Mouse (Mus musculus) intestine, embryonic 15.5 days (tissue): ENCODE results near the gene Fgf5. TPM values are rescaled to one million over a fixed set of nuclear protein-coding genes. Genes with fewer than 3 reads are reported as not detected.

Experiments used
- ATAC-seq: fragments of 200-750 bp; cut with Nextera tagmentation; 2 replicates; pipeline ENCODE4 v1.8.0; 2017; ENCODE audit warnings: moderate TSS enrichment, moderate library complexity
- H3K27ac ChIP-seq: fragments of 300-500 bp; sonication (generic); 2 replicates; pipeline ENCODE4 v1.5.1; 2015; ENCODE audit warnings: mild to moderate bottlenecking, inconsistent platforms
- H3K27me3 ChIP-seq: fragments of 300-500 bp; sonication (generic); replicated peaks from 2 replicates; pipeline ENCODE4 v1.6.1; 2015; ENCODE audit warnings: inconsistent platforms
- H3K36me3 ChIP-seq: fragments of 300-500 bp; sonication (generic); 2 replicates; pipeline ENCODE4 v1.6.1; 2015; ENCODE audit warnings: inconsistent platforms
- H3K4me1 ChIP-seq: fragments of 300-500 bp; sonication (generic); replicated peaks from 2 replicates; pipeline ENCODE4 v1.6.1; 2015; ENCODE audit warnings: inconsistent platforms
- H3K4me2 ChIP-seq: fragments of 300-500 bp; sonication (generic); replicated peaks from 2 replicates; pipeline ENCODE4 v1.6.1; 2015; ENCODE audit warnings: mild to moderate bottlenecking, inconsistent platforms
- H3K4me3 ChIP-seq: fragments of 300-500 bp; sonication (generic); replicated peaks from 2 replicates; pipeline ENCODE4 v1.5.1; 2015; ENCODE audit warnings: inconsistent platforms
- H3K9ac ChIP-seq: fragments of 300-500 bp; sonication (generic); 2 replicates; pipeline ENCODE4 v1.6.1; 2015; ENCODE audit warnings: inconsistent platforms
- H3K9me3 ChIP-seq: fragments of 300-500 bp; sonication (generic); 2 replicates; pipeline ENCODE4 v1.6.1; 2016; ENCODE audit warnings: inconsistent platforms
- WGBS: fragments of 180-500 bp; shearing (Covaris S2); methylation state at CpG from one replicate; pipeline ENCODE4 v1.1.7; 2015; 5-methylcytosine and 5-hydroxymethylcytosine counted together
- polyA plus RNA-seq: library from polyadenylated mRNA; unstranded; fragments of >200 nt; fragmentation: Nextera tagmentation; extraction: Ambion mirVana; gene quantifications from 2 replicates; pipeline ENCODE4 v1.2.1, GENCODE M21; 2015

Fgf5 gene
- polyA plus RNA-seq = 0.77 and 1.2 TPM in 2 replicates

GRCm38 (mm10) chr5:98253838-98254821 is at the start of gene Fgf5:
Fgf5 (plus strand) TSS chr5:98254184.
- H3K4me3 ChIP-seq = peak within 1 kb of the TSS; percentile 57
- under 1% methylated on average over 80 of the region's 80 CpGs for WGBS
- H3K4me1 ChIP-seq = peaks cover 15% of the 10 kb centered on the region
- peak within 1 kb of the TSS; percentile 54 for H3K9ac ChIP-seq
- H3K27ac ChIP-seq = no peak within 1 kb of the TSS
- peak; percentile 79 for ATAC-seq
- H3K9me3 ChIP-seq = no peaks in the 10 kb centered on the region
- peaks cover 38% of the 10 kb centered on the region for H3K27me3 ChIP-seq
- no peaks in the 10 kb centered on the region for H3K36me3 ChIP-seq
- peak within 1 kb of the TSS; percentile 100 for H3K4me2 ChIP-seq

GRCm38 (mm10) chr5:98212501-98212900 is 41.5 kb upstream of the Fgf5 start:
- Histone ChIP-seq H3K27me3 (no peaks in the 10 kb centered on the region), H3K36me3 (no peaks in the 10 kb centered on the region), H3K4me3 (no peak overlapping the region), H3K9ac (no peak overlapping the region), H3K4me1 (no peaks in the 10 kb centered on the region), H3K27ac (no peak overlapping the region), H3K9me3 (no peaks in the 10 kb centered on the region), H3K4me2 (no peak overlapping the region)
- ATAC-seq = no peak
- 73% methylated on average over 4 of the region's 4 CpGs for WGBS

GRCm38 (mm10) chr5:98221956-98222355 is 32.0 kb upstream of the Fgf5 start:
- Histone ChIP-seq H3K9ac (no peak overlapping the region), H3K9me3 (no peaks in the 10 kb centered on the region), H3K27ac (no peak overlapping the region), H3K4me2 (no peak overlapping the region), H3K27me3 (no peaks in the 10 kb centered on the region), H3K4me3 (no peak overlapping the region), H3K36me3 (no peaks in the 10 kb centered on the region), H3K4me1 (no peaks in the 10 kb centered on the region)
- WGBS = 69% methylated on average over 4 of the region's 4 CpGs
- ATAC-seq = no peak

GRCm38 (mm10) chr5:98226710-98227109 is 27.3 kb upstream of the Fgf5 start:
- Histone ChIP-seq H3K27ac (no peak overlapping the region), H3K36me3 (no peaks in the 10 kb centered on the region), H3K4me3 (no peak overlapping the region), H3K4me2 (no peak overlapping the region), H3K4me1 (no peaks in the 10 kb centered on the region), H3K27me3 (no peaks in the 10 kb centered on the region), H3K9ac (no peak overlapping the region), H3K9me3 (no peaks in the 10 kb centered on the region)
- 83% methylated on average over 2 of the region's 2 CpGs for WGBS
- ATAC-seq = no peak

GRCm38 (mm10) chr5:98229456-98229855 is 24.5 kb upstream of the Fgf5 start:
- H3K9ac ChIP-seq = no peak overlapping the region
- WGBS = 77% methylated on average over 6 of the region's 6 CpGs
- H3K4me1 ChIP-seq = no peaks in the 10 kb centered on the region
- H3K9me3 ChIP-seq = no peaks in the 10 kb centered on the region
- no peak overlapping the region for H3K27ac ChIP-seq
- H3K27me3 ChIP-seq = no peaks in the 10 kb centered on the region
- no peak for ATAC-seq
- H3K36me3 ChIP-seq = no peaks in the 10 kb centered on the region
- no peak overlapping the region for H3K4me3 ChIP-seq
- H3K4me2 ChIP-seq = no peak overlapping the region

- Histone ChIP-seq H3K27ac (no peak overlapping the region), H3K4me1 (no peaks in the 10 kb centered on the region), H3K27me3 (no peaks in the 10 kb centered on the region), H3K36me3 (no peaks in the 10 kb centered on the region), H3K4me2 (no peak overlapping the region), H3K9me3 (no peaks in the 10 kb centered on the region), H3K9ac (no peak overlapping the region), H3K4me3 (no peak overlapping the region)
- no peak for ATAC-seq
- WGBS = 81% methylated on average over 6 of the region's 6 CpGs
Measured at GRCm38 (mm10) chr5:98238466-98238865, 15.5 kb upstream of the Fgf5 start.

GRCm38 (mm10) chr5:98241322-98241829 is 12.6 kb upstream of the Fgf5 start:
- H3K36me3 ChIP-seq = no peaks in the 10 kb centered on the region
- ATAC-seq = no peak
- H3K4me1 ChIP-seq = no peaks in the 10 kb centered on the region
- H3K27me3 ChIP-seq = no peaks in the 10 kb centered on the region
- no peaks in the 10 kb centered on the region for H3K9me3 ChIP-seq
- no peak overlapping the region for H3K9ac ChIP-seq
- no peak overlapping the region for H3K27ac ChIP-seq
- WGBS = 92% methylated on average over 12 of the region's 12 CpGs
- no peak overlapping the region for H3K4me3 ChIP-seq
- no peak overlapping the region for H3K4me2 ChIP-seq

GRCm38 (mm10) chr5:98245303-98245702 is 8.7 kb upstream of the Fgf5 start:
- no peaks in the 10 kb centered on the region for H3K9me3 ChIP-seq
- 56% methylated on average over 8 of the region's 8 CpGs for WGBS
- H3K27me3 ChIP-seq = no peaks in the 10 kb centered on the region
- H3K36me3 ChIP-seq = no peaks in the 10 kb centered on the region
- no peak overlapping the region for H3K27ac ChIP-seq
- no peak overlapping the region for H3K9ac ChIP-seq
- no peaks in the 10 kb centered on the region for H3K4me1 ChIP-seq
- ATAC-seq = no peak
- H3K4me2 ChIP-seq = no peak overlapping the region
- no peak overlapping the region for H3K4me3 ChIP-seq

- Histone ChIP-seq H3K4me1 (no peaks in the 10 kb centered on the region), H3K27ac (no peak overlapping the region), H3K27me3 (0 out of 2 replicates have a peak, but pooled peaks cover 1% of the 10 kb centered on the region), H3K4me3 (no peak overlapping the region), H3K9ac (no peak overlapping the region), H3K4me2 (no peak overlapping the region), H3K36me3 (no peaks in the 10 kb centered on the region), H3K9me3 (no peaks in the 10 kb centered on the region)
- ATAC-seq = no peak
- WGBS = 52% methylated on average over 4 of the region's 4 CpGs
Measured at GRCm38 (mm10) chr5:98245976-98246375, 8.0 kb upstream of the Fgf5 start.

- Histone ChIP-seq H3K36me3 (no peaks in the 10 kb centered on the region), H3K4me1 (no peaks in the 10 kb centered on the region), H3K4me2 (no peak overlapping the region), H3K9me3 (no peaks in the 10 kb centered on the region), H3K9ac (no peak overlapping the region), H3K4me3 (no peak overlapping the region), H3K27ac (no peak overlapping the region), H3K27me3 (0 out of 2 replicates have a peak, but pooled peaks cover 2% of the 10 kb centered on the region)
- WGBS = 82% methylated on average over 7 of the region's 7 CpGs
- no peak for ATAC-seq
Measured at GRCm38 (mm10) chr5:98246826-98247225, 7.2 kb upstream of the Fgf5 start.

- H3K27me3 ChIP-seq = peaks cover 2% of the 10 kb centered on the region; the same call in 1 of the 2 replicates
- ATAC-seq = no peak
- WGBS = 51% methylated on average over 2 of the region's 2 CpGs
- no peak overlapping the region for H3K4me3 ChIP-seq
- H3K9me3 ChIP-seq = no peaks in the 10 kb centered on the region
- no peaks in the 10 kb centered on the region for H3K36me3 ChIP-seq
- H3K4me2 ChIP-seq = no peak overlapping the region
- no peaks in the 10 kb centered on the region for H3K4me1 ChIP-seq
- H3K9ac ChIP-seq = no peak overlapping the region
- H3K27ac ChIP-seq = no peak overlapping the region
Measured at GRCm38 (mm10) chr5:98247516-98247915, 6.5 kb upstream of the Fgf5 start.

- H3K27me3 ChIP-seq = peaks cover 38% of the 10 kb centered on the region
- H3K4me2 ChIP-seq = peak overlapping the region; percentile 100
- ATAC-seq = no peak
- H3K27ac ChIP-seq = no peak overlapping the region
- no peaks in the 10 kb centered on the region for H3K9me3 ChIP-seq
- no peaks in the 10 kb centered on the region for H3K36me3 ChIP-seq
- H3K4me1 ChIP-seq = peaks cover 15% of the 10 kb centered on the region
- no peak overlapping the region for H3K9ac ChIP-seq
- 23% methylated on average over 6 of the region's 6 CpGs for whole genome bisulfite sequencing
- no peak overlapping the region for H3K4me3 ChIP-seq
Measured at GRCm38 (mm10) chr5:98253147-98253546, 837 bp upstream of the Fgf5 start.
